Mouse (Mus musculus) neural tube, embryonic 15.5 days (tissue): ENCODE data around the gene Tmem161a. TPM values are rescaled to one million over a fixed set of nuclear protein-coding genes. Genes with fewer than 3 reads are reported as not detected.

Experiments used
- ATAC-seq: fragments of 200-750 bp; cut with Nextera tagmentation; 2 replicates; pipeline ENCODE4 v1.8.0; 2017; ENCODE audit warnings: mild to moderate bottlenecking, moderate TSS enrichment, moderate library complexity; ENCODE audit not compliant: low FRiP score
- H3K27ac ChIP-seq: fragments of 300-500 bp; sonication (generic); replicated peaks from 2 replicates; pipeline ENCODE4 v1.5.1; 2015; ENCODE audit warnings: mild to moderate bottlenecking, inconsistent platforms
- H3K27me3 ChIP-seq: fragments of 300-500 bp; sonication (generic); replicated peaks from 2 replicates; pipeline ENCODE4 v1.6.1; 2015; ENCODE audit warnings: inconsistent platforms
- H3K36me3 ChIP-seq: fragments of 300-500 bp; sonication (generic); 2 replicates; pipeline ENCODE4 v1.6.1; 2015; ENCODE audit warnings: inconsistent platforms
- H3K4me1 ChIP-seq: fragments of 300-500 bp; sonication (generic); 2 replicates; pipeline ENCODE4 v1.6.1; 2015; ENCODE audit warnings: inconsistent platforms
- H3K4me2 ChIP-seq: fragments of 300-500 bp; sonication (generic); 2 replicates; pipeline ENCODE4 v1.6.1; 2015; ENCODE audit warnings: inconsistent platforms, mild to moderate bottlenecking, moderate library complexity
- H3K4me3 ChIP-seq: fragments of 300-500 bp; sonication (generic); replicated peaks from 2 replicates; pipeline ENCODE4 v1.5.1; 2015; ENCODE audit warnings: mild to moderate bottlenecking, inconsistent platforms
- H3K9ac ChIP-seq: fragments of 300-500 bp; sonication (generic); replicated peaks from 2 replicates; pipeline ENCODE4 v1.6.1; 2015; ENCODE audit warnings: mild to moderate bottlenecking, inconsistent platforms
- H3K9me3 ChIP-seq: fragments of 300-500 bp; sonication (generic); replicated peaks from 2 replicates; pipeline ENCODE4 v1.6.1; 2016; ENCODE audit warnings: inconsistent platforms
- WGBS: fragments of 180-500 bp; shearing (Covaris S2); methylation state at CpG from one replicate; pipeline ENCODE4 v1.1.7; 2015; ENCODE audit warnings: mixed read lengths; 5-methylcytosine and 5-hydroxymethylcytosine counted together
- polyA plus RNA-seq: library from polyadenylated mRNA; unstranded; fragments of >200 nt; fragmentation: Nextera tagmentation; extraction: Ambion mirVana; gene quantifications from 2 replicates; pipeline ENCODE4 v1.2.1, GENCODE M21; 2015

Gene Tmem161a
- polyA plus RNA-seq, 1 experiment from 2014 or later = 54.0 TPM

GRCm38 (mm10) chr8:70166504-70167110, 5.5 kb upstream of the Tmem161a start:
- Histone ChIP-seq H3K9me3 (no peaks in the 10 kb centered on the region), H3K36me3 (no peaks in the 10 kb centered on the region), H3K4me3 (peak overlapping the region; percentile 28), H3K27ac (no peak overlapping the region), H3K9ac (0 out of 2 replicates have a peak overlapping the region, but pooled peaks have one; percentile 32), H3K27me3 (peaks cover 15% of the 10 kb centered on the region), H3K4me2 (peak overlapping the region; percentile 60), H3K4me1 (peaks cover 12% of the 10 kb centered on the region)
- 1% methylated on average over 21 of the region's 21 CpGs for WGBS
- ATAC-seq = peak; percentile 71

GRCm38 (mm10) chr8:70170116-70170515, 2.0 kb upstream of the Tmem161a start:
- Histone ChIP-seq H3K9me3 (no peaks in the 10 kb centered on the region), H3K4me3 (no peak overlapping the region), H3K4me2 (no peak overlapping the region), H3K27me3 (peaks cover 11% of the 10 kb centered on the region), H3K36me3 (no peaks in the 10 kb centered on the region), H3K27ac (no peak overlapping the region), H3K9ac (no peak overlapping the region), H3K4me1 (peaks cover 34% of the 10 kb centered on the region)
- ATAC-seq = no peak
- WGBS = 88% methylated on average over 3 of the region's 3 CpGs

- Histone ChIP-seq H3K27me3 (peaks cover 4% of the 10 kb centered on the region), H3K4me3 (no peak overlapping the region), H3K9me3 (no peaks in the 10 kb centered on the region), H3K4me2 (no peak overlapping the region), H3K4me1 (peaks cover 34% of the 10 kb centered on the region), H3K9ac (no peak overlapping the region), H3K27ac (no peak overlapping the region), H3K36me3 (no peaks in the 10 kb centered on the region)
- no peak for ATAC-seq
- 77% methylated on average over 3 of the region's 3 CpGs for WGBS
Measured at GRCm38 (mm10) chr8:70170748-70171147, 1.4 kb upstream of the Tmem161a start.

- ATAC-seq = no peak
- H3K27ac ChIP-seq = no peak overlapping the region
- no peak overlapping the region for H3K4me3 ChIP-seq
- H3K9me3 ChIP-seq = no peaks in the 10 kb centered on the region
- WGBS = 93% methylated on average over 7 of the region's 7 CpGs
- no peaks in the 10 kb centered on the region for H3K36me3 ChIP-seq
- H3K27me3 ChIP-seq = no peaks in the 10 kb centered on the region; the same call in 1 of the 2 replicates
- no peak overlapping the region for H3K9ac ChIP-seq
- H3K4me2 ChIP-seq = no peak overlapping the region
- H3K4me1 ChIP-seq = peaks cover 34% of the 10 kb centered on the region
Measured at GRCm38 (mm10) chr8:70171240-70171639, 916 bp upstream of the Tmem161a start.

- H3K4me3 ChIP-seq = no peak overlapping the region
- H3K9ac ChIP-seq = peak overlapping the region; percentile 73; the same call in 1 of the 2 replicates
Measured at GRCm38 (mm10) chr8:70173320-70173719, 1.2 kb downstream of the Tmem161a start.

GRCm38 (mm10) chr8:70174079-70174478, 1.9 kb downstream of the Tmem161a start:
- Histone ChIP-seq H3K36me3 (peaks cover 20% of the 10 kb centered on the region; the same call in 1 of the 2 replicates), H3K27me3 (no peaks in the 10 kb centered on the region), H3K4me3 (no peak overlapping the region), H3K9ac (no peak overlapping the region), H3K4me1 (peaks cover 25% of the 10 kb centered on the region), H3K4me2 (no peak overlapping the region), H3K27ac (no peak overlapping the region), H3K9me3 (no peaks in the 10 kb centered on the region)
- 87% methylated on average over 7 of the region's 7 CpGs for WGBS
- ATAC-seq = no peak

More at GRCm38 (mm10) chr8:70173320-70173719, 1.2 kb downstream of the Tmem161a start:
- 87% methylated on average over 5 of the region's 5 CpGs for WGBS
- peak overlapping the region; percentile 63 for H3K4me2 ChIP-seq
- no peak overlapping the region for H3K27ac ChIP-seq
- peaks cover 13% of the 10 kb centered on the region; the same call in 1 of the 2 replicates for H3K36me3 ChIP-seq
- no peak for ATAC-seq
- peaks cover 25% of the 10 kb centered on the region for H3K4me1 ChIP-seq
- H3K27me3 ChIP-seq = no peaks in the 10 kb centered on the region
- no peaks in the 10 kb centered on the region for H3K9me3 ChIP-seq

GRCm38 (mm10) chr8:70178231-70178630, 6.1 kb downstream of the Tmem161a start:
- Histone ChIP-seq H3K4me3 (no peak overlapping the region), H3K9ac (no peak overlapping the region), H3K27ac (no peak overlapping the region), H3K9me3 (no peaks in the 10 kb centered on the region), H3K4me1 (peaks cover 13% of the 10 kb centered on the region), H3K27me3 (no peaks in the 10 kb centered on the region), H3K4me2 (no peak overlapping the region), H3K36me3 (peaks cover 42% of the 10 kb centered on the region)
- ATAC-seq = no peak
- 98% methylated on average over 2 of the region's 2 CpGs for WGBS

GRCm38 (mm10) chr8:70179082-70179481, 6.9 kb downstream of the Tmem161a start:
- H3K4me3 ChIP-seq = no peak overlapping the region
- H3K9me3 ChIP-seq = no peaks in the 10 kb centered on the region
- no peak overlapping the region for H3K4me2 ChIP-seq
- ATAC-seq = no peak
- H3K9ac ChIP-seq = no peak overlapping the region
- H3K27me3 ChIP-seq = no peaks in the 10 kb centered on the region
- H3K4me1 ChIP-seq = peaks cover 6% of the 10 kb centered on the region
- no peak overlapping the region for H3K27ac ChIP-seq
- 95% methylated on average over 4 of the region's 4 CpGs for WGBS
- peaks cover 43% of the 10 kb centered on the region for H3K36me3 ChIP-seq

GRCm38 (mm10) chr8:70181212-70181902, 9.2 kb downstream of the Tmem161a start:
- Histone ChIP-seq H3K4me3 (no peak overlapping the region), H3K27ac (no peak overlapping the region), H3K4me1 (no peaks in the 10 kb centered on the region), H3K36me3 (peaks cover 43% of the 10 kb centered on the region), H3K9me3 (no peaks in the 10 kb centered on the region), H3K27me3 (no peaks in the 10 kb centered on the region), H3K4me2 (no peak overlapping the region), H3K9ac (no peak overlapping the region)
- WGBS = 77% methylated on average over 16 of the region's 16 CpGs
- ATAC-seq = no peak

GRCm38 (mm10) chr8:70181903-70182252, 9.7 kb downstream of the Tmem161a start:
- no peak overlapping the region for H3K4me3 ChIP-seq
- no peaks in the 10 kb centered on the region for H3K9me3 ChIP-seq
- no peak overlapping the region for H3K27ac ChIP-seq
- no peak overlapping the region for H3K9ac ChIP-seq
- 40% methylated on average over 2 of the region's 2 CpGs for WGBS
- H3K4me2 ChIP-seq = no peak overlapping the region
- H3K36me3 ChIP-seq = peaks cover 40% of the 10 kb centered on the region
- H3K4me1 ChIP-seq = no peaks in the 10 kb centered on the region
- H3K27me3 ChIP-seq = no peaks in the 10 kb centered on the region
- ATAC-seq = no peak

GRCm38 (mm10) chr8:70183194-70183593, 11.0 kb downstream of the Tmem161a start:
- Histone ChIP-seq H3K36me3 (peaks cover 41% of the 10 kb centered on the region), H3K9me3 (no peaks in the 10 kb centered on the region), H3K9ac (no peak overlapping the region), H3K4me3 (no peak overlapping the region), H3K4me2 (no peak overlapping the region), H3K27ac (no peak overlapping the region), H3K27me3 (no peaks in the 10 kb centered on the region), H3K4me1 (no peaks in the 10 kb centered on the region)
- WGBS = 94% methylated on average over 4 of the region's 4 CpGs
- no peak for ATAC-seq

GRCm38 (mm10) chr8:70188707-70189106, 16.6 kb downstream of the Tmem161a start:
- 78% methylated on average over 7 of the region's 7 CpGs for WGBS
- no peak overlapping the region for H3K4me2 ChIP-seq
- H3K27me3 ChIP-seq = no peaks in the 10 kb centered on the region
- no peaks in the 10 kb centered on the region for H3K9me3 ChIP-seq
- H3K4me3 ChIP-seq = no peak overlapping the region
- H3K36me3 ChIP-seq = peaks cover 42% of the 10 kb centered on the region
- no peak for ATAC-seq
- no peak overlapping the region for H3K27ac ChIP-seq
- H3K9ac ChIP-seq = no peak overlapping the region
- no peaks in the 10 kb centered on the region for H3K4me1 ChIP-seq
